Mouse (Mus musculus): ENCODE results near the gene Itprip. TPM values are rescaled to one million over a fixed set of nuclear protein-coding genes. Genes with fewer than 3 reads are reported as not detected.
"Not testable (repeated sequence)": the region's sequence is repeated elsewhere in the genome, so short reads cannot be mapped to it uniquely, and the experiment has no call there.

Gene Itprip
- polyA plus RNA-seq, 1 experiment, result 8.3 TPM

GRCm38 (mm10) chr19:47859180-47859579 is 59.9 kb downstream of the Itprip start:
- H3K27ac ChIP-seq (ENCODE audit: insufficient read depth, low read depth, low read length), result no peak overlapping the region
- TF ChIP-seq POLR2A (IDR thresholded peaks at IDR 0.05; ENCODE audit: borderline replicate concordance, low read depth, low read length), result no peak
- no peak for TF ChIP-seq CTCF (IDR thresholded peaks at IDR 0.05; ENCODE audit: low read depth, low read length)
- H3K4me3 ChIP-seq (ENCODE audit: insufficient read depth, low read length), result no peak overlapping the region
- H3K4me1 ChIP-seq (ENCODE audit: control insufficient read depth, insufficient read depth, low read length), result peaks cover 9% of the 10 kb centered on the region

- TF ChIP-seq CTCF (IDR thresholded peaks at IDR 0.05; ENCODE audit: low read depth, low read length) (no peak), POLR2A (IDR thresholded peaks at IDR 0.05; ENCODE audit: borderline replicate concordance, low read depth, low read length) (no peak)
- H3K4me3 ChIP-seq (ENCODE audit: insufficient read depth, low read length), result no peak overlapping the region
- peaks cover 9% of the 10 kb centered on the region for H3K4me1 ChIP-seq (ENCODE audit: control insufficient read depth, insufficient read depth, low read length)
- H3K27ac ChIP-seq (ENCODE audit: insufficient read depth, low read depth, low read length), result no peak overlapping the region
These were observed 60.8 kb downstream of the Itprip start for GRCm38 (mm10) chr19:47857957-47858942.

GRCm38 (mm10) chr19:47854796-47855783 is 64.0 kb downstream of the Itprip start, which contains the start of gene Gsto1:
Gsto1 (plus strand) TSS chr19:47854970.
- H3K4me3 ChIP-seq (ENCODE audit: insufficient read depth, low read length), result peak within 1 kb of the TSS; percentile 99
- peak within 1 kb of the TSS; percentile 82 for H3K27ac ChIP-seq (ENCODE audit: insufficient read depth, low read depth, low read length)
- TF ChIP-seq POLR2A (IDR thresholded peaks at IDR 0.05; ENCODE audit: borderline replicate concordance, low read depth, low read length), result peak; percentile 94; the same call in 1 of the 2 replicates
- TF ChIP-seq CTCF (IDR thresholded peaks at IDR 0.05; ENCODE audit: low read depth, low read length), result no peak
- peaks cover 9% of the 10 kb centered on the region for H3K4me1 ChIP-seq (ENCODE audit: control insufficient read depth, insufficient read depth, low read length)

GRCm38 (mm10) chr19:47853951-47854795 is 64.9 kb downstream of the Itprip start:
- TF ChIP-seq CTCF (IDR thresholded peaks at IDR 0.05; ENCODE audit: low read depth, low read length), result no peak
- TF ChIP-seq POLR2A (IDR thresholded peaks at IDR 0.05; ENCODE audit: borderline replicate concordance, low read depth, low read length), result no peak
- Histone ChIP-seq H3K4me3 (ENCODE audit: insufficient read depth, low read length) (peak overlapping the region; percentile 99), H3K4me1 (ENCODE audit: control insufficient read depth, insufficient read depth, low read length) (peaks cover 9% of the 10 kb centered on the region), H3K27ac (ENCODE audit: insufficient read depth, low read depth, low read length) (no peak overlapping the region)

- TF ChIP-seq POLR2A (IDR thresholded peaks at IDR 0.05; ENCODE audit: borderline replicate concordance, low read depth, low read length), result no peak
- TF ChIP-seq CTCF (IDR thresholded peaks at IDR 0.05; ENCODE audit: low read depth, low read length), result no peak
- Histone ChIP-seq H3K27ac (ENCODE audit: insufficient read depth, low read depth, low read length) (no peak overlapping the region), H3K4me1 (ENCODE audit: control insufficient read depth, insufficient read depth, low read length) (peaks cover 9% of the 10 kb centered on the region), H3K4me3 (ENCODE audit: insufficient read depth, low read length) (no peak overlapping the region)
These were observed 66.0 kb downstream of the Itprip start for GRCm38 (mm10) chr19:47853053-47853452.

- not testable (repeated sequence) for H3K4me3 ChIP-seq (ENCODE audit: insufficient read depth, low read length); H3K27ac ChIP-seq (ENCODE audit: insufficient read depth, low read depth, low read length); H3K4me1 ChIP-seq (ENCODE audit: control insufficient read depth, insufficient read depth, low read length)
These were observed 67.0 kb downstream of the Itprip start for GRCm38 (mm10) chr19:47852131-47852530.

- TF ChIP-seq CTCF (IDR thresholded peaks at IDR 0.05; ENCODE audit: low read depth, low read length) (no peak), POLR2A (IDR thresholded peaks at IDR 0.05; ENCODE audit: borderline replicate concordance, low read depth, low read length) (no peak)
- no peak overlapping the region for H3K27ac ChIP-seq (ENCODE audit: insufficient read depth, low read depth, low read length)
- no peak overlapping the region for H3K4me3 ChIP-seq (ENCODE audit: insufficient read depth, low read length)
- peaks cover 3% of the 10 kb centered on the region; the same call in 1 of the 2 replicates for H3K4me1 ChIP-seq (ENCODE audit: control insufficient read depth, insufficient read depth, low read length)
These were observed 69.4 kb downstream of the Itprip start for GRCm38 (mm10) chr19:47849735-47850134.

Other genes starting within 250 kb of the Itprip start
- not detected in 2 replicates for gene Col17a1, start 227.2 kb downstream of the Itprip start, polyA plus RNA-seq (2012; ENCODE audit: insufficient read depth, insufficient read length, missing spikeins)
- 105 and 108 TPM in 2 replicates for gene Sfr1, start 187.6 kb downstream of the Itprip start, polyA plus RNA-seq (2012; ENCODE audit: insufficient read depth, insufficient read length, missing spikeins)
- gene Gsto1, start 64.3 kb downstream of the Itprip start, polyA plus RNA-seq (2012; ENCODE audit: insufficient read depth, insufficient read length, missing spikeins), result 137 and 156 TPM in 2 replicates
- 0.71 and 0.97 TPM in 2 replicates for gene Gsto2, start 53.8 kb downstream of the Itprip start, polyA plus RNA-seq (2012; ENCODE audit: insufficient read depth, insufficient read length, missing spikeins)
- gene Cfap43, start within 50 bp of the Itprip start, polyA plus RNA-seq (2012; ENCODE audit: insufficient read depth, insufficient read length, missing spikeins), result 0.25 TPM in 1 of 2 replicates, not detected in the other
- gene Cfap58, start 18.4 kb upstream of the Itprip start, polyA plus RNA-seq (2012; ENCODE audit: insufficient read depth, insufficient read length, missing spikeins), result not detected in 2 replicates